Mouse (Mus musculus) thymus, postnatal 10 days (tissue): ENCODE results near the gene Cideb.

ENCODE experiments used
- DNase-seq, 2 experiments: peaks; one replicate each; pipeline ENCODE4 v3.0.0; 2021; ENCODE audit warnings: low spot score in 2 of 2

The Cideb gene

GRCm38 (mm10) chr14:55758363-55758784, at the start of gene Cideb:
TSS of gene Cideb (minus strand) at chr14:55758458.
- DNase-seq: no peak

- DNase-seq: peak in 1 of 2 experiments; percentile 1
Observed at GRCm38 (mm10) chr14:55795380-55796163, 37.3 kb upstream of the Cideb start.

GRCm38 (mm10) chr14:55793946-55794345, 35.7 kb upstream of the Cideb start:
- DNase-seq: peak in 1 of 2 experiments; percentile 1

- no peak for DNase-seq
Observed at GRCm38 (mm10) chr14:55793461-55793860, 35.2 kb upstream of the Cideb start.

- DNase-seq: peak; percentile 54 to 63
Observed at GRCm38 (mm10) chr14:55788256-55789050, 30.2 kb upstream of the Cideb start, which contains the start of gene Ripk3. TSS of gene Ripk3 (minus strand) at chr14:55788865.

- DNase-seq: peak in 1 of 2 experiments; percentile 4
Observed at GRCm38 (mm10) chr14:55787731-55788130, 29.5 kb upstream of the Cideb start.

- DNase-seq: peak in 1 of 2 experiments; percentile 36
Observed at GRCm38 (mm10) chr14:55785195-55785594, 26.9 kb upstream of the Cideb start.

- DNase-seq: no peak
Observed at GRCm38 (mm10) chr14:55783958-55784235, 25.6 kb upstream of the Cideb start, which contains the start of gene Adcy4. TSS of gene Adcy4 (minus strand) at chr14:55784095.

GRCm38 (mm10) chr14:55783171-55783957, 25.1 kb upstream of the Cideb start:
- peak; percentile 2 for DNase-seq

GRCm38 (mm10) chr14:55782361-55782960, 24.2 kb upstream of the Cideb start:
- peak; percentile 1 to 2 for DNase-seq

- peak; percentile 17 to 66 for DNase-seq
Observed at GRCm38 (mm10) chr14:55781310-55781709, 23.1 kb upstream of the Cideb start.

- peak in 1 of 2 experiments; percentile 2 for DNase-seq
Observed at GRCm38 (mm10) chr14:55780736-55781135, 22.5 kb upstream of the Cideb start.

GRCm38 (mm10) chr14:55779656-55780055, 21.4 kb upstream of the Cideb start:
- no peak for DNase-seq

- no peak for DNase-seq
Observed at GRCm38 (mm10) chr14:55778686-55779085, 20.4 kb upstream of the Cideb start.

- DNase-seq: no peak
Observed at GRCm38 (mm10) chr14:55777806-55778205, 19.5 kb upstream of the Cideb start.

GRCm38 (mm10) chr14:55777176-55777575, 18.9 kb upstream of the Cideb start:
- no peak for DNase-seq

GRCm38 (mm10) chr14:55776711-55777110, 18.5 kb upstream of the Cideb start:
- DNase-seq: no peak

- no peak for DNase-seq
Observed at GRCm38 (mm10) chr14:55769087-55769703, 10.9 kb upstream of the Cideb start.

- DNase-seq: no peak
Observed at GRCm38 (mm10) chr14:55768555-55768954, 10.3 kb upstream of the Cideb start.

- DNase-seq: no peak
Observed at GRCm38 (mm10) chr14:55767519-55768414, 9.5 kb upstream of the Cideb start.
